Mouse (Mus musculus) kidney, embryonic 14.5 days (tissue): ENCODE measurements at regions not wholly inside any gene's neighbourhood (a gene's known extent, or its start where the extent isn't known, plus 50 kb on each side); places are given as distances from the start of the nearest gene placed in this dataset.

Experiments used
- ATAC-seq: fragments of 200-750 bp; cut with Nextera tagmentation; 2 replicates; pipeline ENCODE4 v1.8.0; 2017; ENCODE audit warnings: moderate number of reproducible peaks, mild to moderate bottlenecking, moderate TSS enrichment, moderate library complexity; ENCODE audit not compliant: low FRiP score, low TSS enrichment
- H3K27ac ChIP-seq: fragments of 300-500 bp; sonication (generic); 2 replicates; pipeline ENCODE4 v1.5.1; 2014; ENCODE audit warnings: low read depth, mild to moderate bottlenecking, low read length, moderate library complexity, mixed read lengths
- H3K27me3 ChIP-seq: fragments of 300-500 bp; sonication (generic); 2 replicates; pipeline ENCODE4 v1.6.1; 2014; ENCODE audit warnings: mild to moderate bottlenecking, low read length; ENCODE audit not compliant: control insufficient read depth, insufficient read depth
- H3K36me3 ChIP-seq: fragments of 300-500 bp; sonication (generic); 2 replicates; pipeline ENCODE4 v1.6.1; 2014; ENCODE audit warnings: low read length, mixed read lengths; ENCODE audit not compliant: control insufficient read depth, insufficient read depth
- H3K4me1 ChIP-seq: fragments of 300-500 bp; sonication (generic); 2 replicates; pipeline ENCODE4 v1.6.1; 2014; ENCODE audit warnings: low read length, mixed read lengths; ENCODE audit not compliant: control insufficient read depth, insufficient read depth
- H3K4me2 ChIP-seq: fragments of 300-500 bp; sonication (generic); replicated peaks from 2 replicates; pipeline ENCODE4 v1.6.1; 2014; ENCODE audit warnings: low read depth, mild to moderate bottlenecking, low read length
- H3K4me3 ChIP-seq: fragments of 300-500 bp; sonication (generic); 2 replicates; pipeline ENCODE4 v1.5.1; 2014; ENCODE audit warnings: mild to moderate bottlenecking, low read length
- H3K9ac ChIP-seq: fragments of 300-500 bp; sonication (generic); 2 replicates; pipeline ENCODE4 v1.6.1; 2014; ENCODE audit warnings: low read depth, mild to moderate bottlenecking, low read length, moderate library complexity
- H3K9me3 ChIP-seq: fragments of 300-500 bp; sonication (generic); 2 replicates; pipeline ENCODE4 v1.6.1; 2016; ENCODE audit warnings: low read length; ENCODE audit not compliant: control insufficient read depth
- WGBS: fragments of 180-500 bp; shearing (Covaris S2); extraction: QIAGEN DNeasy Blood & Tissue Kit; methylation state at CpG from one replicate; pipeline ENCODE4 v1.1.7; 2014; 5-methylcytosine and 5-hydroxymethylcytosine counted together

DNA sequence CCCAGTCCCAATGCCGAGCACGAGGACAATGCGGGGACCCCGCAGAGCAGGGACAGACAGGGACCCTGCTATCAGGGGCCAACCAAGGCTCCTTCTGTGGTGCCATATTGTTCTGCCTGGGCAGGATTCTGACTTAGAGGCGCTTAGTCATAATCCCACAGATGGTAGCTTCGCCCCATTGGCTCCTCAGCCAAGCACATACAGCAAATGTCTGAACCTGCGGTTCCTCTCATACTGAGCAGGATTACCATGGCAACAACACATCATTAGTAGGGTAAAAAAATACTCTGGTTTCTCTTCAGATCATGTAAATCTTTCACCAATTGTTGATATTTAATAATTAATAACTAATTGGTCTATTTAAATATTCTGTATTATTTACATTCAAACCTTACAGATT is 2140.3 kb upstream of the Cdh20 start:
- no peak overlapping the region for H3K9ac ChIP-seq
- H3K27ac ChIP-seq = no peak overlapping the region
- WGBS = 77% methylated on average over 7 of the region's 7 CpGs
- H3K4me1 ChIP-seq = no peaks in the 10 kb centered on the region
- no peaks in the 10 kb centered on the region for H3K9me3 ChIP-seq
- no peak overlapping the region for H3K4me2 ChIP-seq
- ATAC-seq = peak; percentile 100
- H3K27me3 ChIP-seq = no peaks in the 10 kb centered on the region
- no peaks in the 10 kb centered on the region for H3K36me3 ChIP-seq
- H3K4me3 ChIP-seq = no peak overlapping the region

DNA sequence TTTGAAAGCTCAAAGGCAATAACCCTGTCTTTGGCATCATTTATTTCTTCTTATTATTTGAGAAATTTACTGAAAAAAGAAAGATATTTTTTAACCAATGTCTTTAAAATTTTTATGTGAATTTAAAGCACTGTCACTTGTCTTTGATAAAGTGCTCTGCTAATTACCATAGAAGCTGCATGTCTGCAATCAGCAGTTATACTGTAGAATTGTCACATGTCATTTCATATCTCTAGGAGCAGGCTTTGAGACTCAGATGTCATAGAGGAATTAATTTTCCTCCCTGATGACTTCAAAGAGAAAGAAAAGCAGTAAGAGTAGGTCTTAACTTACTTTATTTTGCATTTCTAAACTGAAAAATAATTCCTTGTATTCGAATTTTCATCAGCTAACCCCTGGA is 2123.9 kb upstream of the Cdh20 start:
- no peak overlapping the region for H3K4me2 ChIP-seq
- no peak overlapping the region for H3K27ac ChIP-seq
- H3K4me1 ChIP-seq = no peaks in the 10 kb centered on the region
- 74% methylated on average over 1 of the region's 1 CpGs for WGBS
- no peak overlapping the region for H3K4me3 ChIP-seq
- no peaks in the 10 kb centered on the region for H3K36me3 ChIP-seq
- no peaks in the 10 kb centered on the region for H3K27me3 ChIP-seq
- ATAC-seq = no peak
- H3K9ac ChIP-seq = no peak overlapping the region
- no peaks in the 10 kb centered on the region for H3K9me3 ChIP-seq

DNA sequence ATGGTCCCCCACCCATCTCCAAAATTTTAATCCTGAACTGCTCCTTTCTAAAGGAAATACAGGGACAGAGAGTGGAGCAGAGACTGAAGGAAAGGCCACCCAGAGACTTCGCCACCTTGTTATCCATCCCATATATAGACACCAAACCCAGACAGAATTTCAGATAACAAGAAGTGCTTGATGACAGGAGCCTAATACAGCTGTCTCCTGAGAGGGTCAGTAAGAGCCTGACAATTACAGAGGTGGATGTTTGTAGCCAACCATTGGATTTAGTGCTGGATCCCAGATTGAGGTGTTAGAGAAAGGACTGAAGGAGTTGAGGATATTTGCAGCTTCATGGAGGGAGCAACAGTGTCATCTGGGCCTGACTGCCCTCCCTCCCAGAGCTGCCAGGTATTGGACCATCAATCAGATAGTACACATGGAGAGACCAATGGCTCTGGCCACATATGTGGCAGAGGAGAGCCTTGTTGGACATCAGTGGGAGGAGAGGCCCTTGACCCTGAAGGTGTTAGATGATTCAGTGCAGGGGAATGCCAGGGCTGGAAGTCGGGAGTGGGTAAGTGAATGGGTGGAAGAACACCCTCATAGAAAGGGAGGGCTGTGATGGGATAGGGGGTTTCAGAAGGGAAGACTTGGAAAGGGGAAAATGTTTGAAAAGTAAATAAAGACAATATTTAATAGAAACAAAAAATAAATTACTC is 2080.8 kb upstream of the Cdh20 start:
- no peaks in the 10 kb centered on the region for H3K9me3 ChIP-seq
- H3K27me3 ChIP-seq = no peaks in the 10 kb centered on the region
- no peaks in the 10 kb centered on the region for H3K4me1 ChIP-seq
- 59% methylated on average over 2 of the region's 2 CpGs for WGBS
- H3K36me3 ChIP-seq = no peaks in the 10 kb centered on the region
- ATAC-seq = peak; percentile 35; the same call in 1 of the 2 replicates
- H3K27ac ChIP-seq = no peak overlapping the region
- no peak overlapping the region for H3K9ac ChIP-seq
- no peak overlapping the region for H3K4me2 ChIP-seq
- no peak overlapping the region for H3K4me3 ChIP-seq

DNA sequence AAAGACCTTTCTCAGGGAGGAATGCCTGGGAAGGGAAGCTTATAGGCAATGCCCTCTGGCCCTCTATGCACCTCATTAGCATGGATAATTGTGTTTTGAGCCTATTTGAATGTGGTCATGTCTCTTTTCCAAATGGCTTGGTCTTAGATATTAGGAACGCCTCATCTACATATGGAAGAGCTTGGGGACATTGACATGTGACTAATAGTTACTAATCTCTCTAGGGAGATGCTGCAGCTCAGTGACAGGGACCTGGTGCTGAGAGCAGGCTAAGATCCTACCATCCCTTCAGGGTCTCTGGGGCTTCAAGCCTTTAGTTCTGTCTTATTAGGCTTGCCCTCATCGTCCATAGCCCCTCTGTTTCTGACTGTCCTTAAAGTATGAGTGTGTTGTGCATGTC is 2051.9 kb upstream of the Cdh20 start:
- H3K4me2 ChIP-seq = no peak overlapping the region
- no peak overlapping the region for H3K4me3 ChIP-seq
- no peaks in the 10 kb centered on the region for H3K9me3 ChIP-seq
- ATAC-seq = no peak
- no peaks in the 10 kb centered on the region for H3K27me3 ChIP-seq
- no peaks in the 10 kb centered on the region for H3K4me1 ChIP-seq
- H3K27ac ChIP-seq = no peak overlapping the region
- H3K36me3 ChIP-seq = no peaks in the 10 kb centered on the region
- 82% methylated on average over 2 of the region's 2 CpGs for WGBS
- H3K9ac ChIP-seq = no peak overlapping the region

DNA sequence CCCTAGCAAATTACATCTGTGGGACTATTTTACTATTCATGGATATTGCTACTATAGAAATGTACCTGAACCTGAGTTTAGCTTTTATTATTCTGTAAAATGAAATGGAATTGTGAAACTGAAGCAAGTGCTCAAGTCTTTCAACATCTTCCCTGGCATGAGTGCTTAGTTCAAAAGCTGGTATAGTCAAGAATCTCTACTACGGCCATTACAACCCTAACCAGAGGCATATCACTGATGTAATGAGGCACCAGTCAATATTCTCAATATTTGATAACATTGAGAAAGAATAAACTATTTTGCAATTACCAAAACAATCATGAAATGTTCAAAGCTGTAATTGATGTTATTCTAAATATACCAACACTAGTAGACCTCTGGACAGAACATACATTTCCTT is 2034.3 kb upstream of the Cdh20 start:
- no peak overlapping the region for H3K4me2 ChIP-seq
- 91% methylated on average over 1 of the region's 1 CpGs for WGBS
- no peaks in the 10 kb centered on the region for H3K36me3 ChIP-seq
- no peaks in the 10 kb centered on the region for H3K4me1 ChIP-seq
- no peak overlapping the region for H3K9ac ChIP-seq
- no peak overlapping the region for H3K4me3 ChIP-seq
- no peak overlapping the region for H3K27ac ChIP-seq
- ATAC-seq = no peak
- H3K27me3 ChIP-seq = no peaks in the 10 kb centered on the region
- no peaks in the 10 kb centered on the region for H3K9me3 ChIP-seq

DNA sequence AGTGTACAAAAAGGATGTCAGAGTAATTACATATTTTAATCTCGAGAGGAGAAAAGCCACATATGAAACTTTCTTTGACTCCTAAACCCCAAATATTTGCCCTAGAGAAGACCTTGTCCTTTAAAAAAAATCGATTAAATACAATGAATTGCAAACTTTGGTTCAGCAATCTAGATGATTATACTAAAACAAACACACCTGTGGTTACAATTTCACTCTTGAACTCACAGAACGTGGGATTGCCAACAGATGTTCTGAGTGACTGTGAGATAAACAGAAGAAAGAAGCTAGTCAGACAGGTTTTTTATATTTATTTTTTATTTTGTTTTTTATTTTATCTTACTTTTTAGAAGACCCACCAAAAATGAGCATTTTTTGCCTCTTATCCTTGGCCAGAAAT is 2032.9 kb upstream of the Cdh20 start:
- Histone ChIP-seq H3K27ac (no peak overlapping the region), H3K4me3 (no peak overlapping the region), H3K27me3 (no peaks in the 10 kb centered on the region), H3K9ac (no peak overlapping the region), H3K4me1 (no peaks in the 10 kb centered on the region), H3K9me3 (no peaks in the 10 kb centered on the region), H3K36me3 (no peaks in the 10 kb centered on the region), H3K4me2 (no peak overlapping the region)
- no peak for ATAC-seq
- 72% methylated on average over 3 of the region's 3 CpGs for WGBS

DNA sequence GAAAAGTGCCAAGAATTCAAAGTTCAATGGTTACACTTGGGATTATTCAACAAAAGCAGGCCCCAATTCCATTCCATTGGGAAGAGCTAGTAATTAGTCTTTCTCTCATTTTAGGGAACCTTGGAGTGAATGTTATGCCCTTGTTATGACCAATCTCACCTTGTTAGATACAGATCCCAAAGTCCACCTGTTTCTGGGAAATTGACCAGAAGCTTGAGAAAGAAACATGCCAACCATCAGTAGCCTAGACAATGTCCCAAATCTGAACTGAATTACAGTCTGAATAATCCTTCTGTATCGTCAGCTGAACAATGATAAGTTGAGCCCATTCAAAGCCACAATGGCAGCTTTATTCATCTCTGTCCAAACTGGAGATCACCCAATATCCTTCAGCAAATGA is 2010.4 kb upstream of the Cdh20 start:
- WGBS = 80% methylated on average over 1 of the region's 1 CpGs
- H3K4me3 ChIP-seq = no peak overlapping the region
- H3K27me3 ChIP-seq = no peaks in the 10 kb centered on the region
- H3K4me2 ChIP-seq = no peak overlapping the region
- no peak for ATAC-seq
- no peaks in the 10 kb centered on the region for H3K9me3 ChIP-seq
- no peaks in the 10 kb centered on the region for H3K4me1 ChIP-seq
- no peaks in the 10 kb centered on the region for H3K36me3 ChIP-seq
- no peak overlapping the region for H3K27ac ChIP-seq
- no peak overlapping the region for H3K9ac ChIP-seq
